Mouse (Mus musculus): Measurements from ENCODE around the gene Tm4sf5.
"Not testable (repeated sequence)": the region's sequence is repeated elsewhere in the genome, so short reads cannot be mapped to it uniquely, and the experiment has no call there.

The Tm4sf5 gene

DNA sequence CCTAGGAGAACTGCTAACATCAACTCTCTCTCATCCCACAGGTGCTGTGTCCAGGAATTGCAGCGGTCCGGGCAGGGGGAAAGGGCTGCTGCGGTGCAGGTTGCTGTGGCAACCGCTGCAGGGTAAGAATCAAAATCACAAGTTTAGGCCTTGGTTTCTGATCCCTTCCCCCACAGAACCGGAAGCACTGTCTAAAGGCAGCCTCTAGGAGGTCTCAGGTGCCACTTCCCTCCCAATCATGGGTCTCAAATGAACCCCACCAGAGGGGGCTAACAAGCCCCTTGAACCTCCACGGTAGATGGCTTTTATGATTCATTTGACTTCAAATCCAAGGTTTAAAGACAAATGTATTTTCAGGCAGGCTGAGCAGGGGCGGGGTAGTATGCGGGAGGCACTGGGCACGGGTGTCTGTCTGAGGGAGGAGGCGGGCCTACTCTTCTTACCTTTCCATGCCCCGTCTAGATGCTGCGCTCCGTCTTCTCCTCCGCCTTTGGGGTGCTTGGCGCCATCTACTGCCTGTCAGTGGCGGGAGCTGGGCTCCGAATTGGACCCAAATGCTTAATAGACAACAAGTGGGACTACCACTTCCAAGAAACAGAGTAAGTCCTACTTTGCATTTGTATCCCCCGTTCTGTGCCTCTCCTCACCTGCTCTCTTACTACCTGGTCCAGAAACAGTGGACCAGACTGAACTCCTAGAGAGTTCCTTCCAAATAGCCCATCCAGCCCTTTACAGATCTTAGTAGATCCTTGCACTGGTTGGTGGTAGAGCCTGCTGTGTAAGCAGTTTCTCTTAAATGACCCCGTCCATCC is 4.9 kb downstream of the Tm4sf5 start:
- no peak for DNase-seq (ENCODE audit: low read depth, low spot score)

DNA sequence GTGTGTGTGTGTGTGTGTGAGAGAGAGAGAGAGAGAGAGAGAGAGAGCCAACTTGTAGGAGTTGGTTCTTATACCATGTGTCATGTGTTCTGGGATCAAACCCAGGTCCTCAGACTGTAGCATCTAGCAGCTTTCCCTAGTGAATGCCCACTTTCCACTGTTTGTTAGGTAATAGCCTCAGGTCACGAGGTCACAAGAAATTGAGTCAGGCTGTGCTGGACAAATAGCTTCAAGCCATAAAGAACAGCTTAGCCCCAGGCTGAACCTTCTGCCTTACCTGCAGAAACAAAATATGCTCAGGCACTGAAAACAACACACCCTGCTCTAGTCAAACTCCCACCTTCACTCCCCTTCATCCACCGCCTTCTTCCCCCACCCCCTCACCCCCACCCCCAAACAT is 6.2 kb downstream of the Tm4sf5 start:
- DNase-seq (ENCODE audit: low read depth, low spot score): no peak

DNA sequence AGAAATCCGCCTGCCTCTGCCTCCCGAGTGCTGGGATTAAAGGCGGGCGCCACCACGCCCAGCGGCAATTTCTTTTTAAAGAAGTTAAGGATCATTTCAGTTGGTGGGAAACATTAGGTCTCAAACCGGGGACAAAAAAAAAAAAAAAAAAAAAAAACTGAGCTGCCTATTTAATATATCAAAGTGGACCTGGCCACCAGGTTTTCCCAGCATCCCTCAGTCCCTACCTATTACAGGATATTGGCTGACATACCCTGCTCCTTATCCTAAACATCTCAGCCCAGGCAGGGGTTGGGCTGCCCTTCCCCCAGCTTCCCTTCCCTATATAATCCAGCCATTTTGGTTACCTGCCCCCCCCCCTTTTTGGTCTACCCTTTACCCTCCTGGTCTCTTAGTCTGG is 6.8 kb downstream of the Tm4sf5 start:
- no peak for DNase-seq (ENCODE audit: low read depth, low spot score)

DNA sequence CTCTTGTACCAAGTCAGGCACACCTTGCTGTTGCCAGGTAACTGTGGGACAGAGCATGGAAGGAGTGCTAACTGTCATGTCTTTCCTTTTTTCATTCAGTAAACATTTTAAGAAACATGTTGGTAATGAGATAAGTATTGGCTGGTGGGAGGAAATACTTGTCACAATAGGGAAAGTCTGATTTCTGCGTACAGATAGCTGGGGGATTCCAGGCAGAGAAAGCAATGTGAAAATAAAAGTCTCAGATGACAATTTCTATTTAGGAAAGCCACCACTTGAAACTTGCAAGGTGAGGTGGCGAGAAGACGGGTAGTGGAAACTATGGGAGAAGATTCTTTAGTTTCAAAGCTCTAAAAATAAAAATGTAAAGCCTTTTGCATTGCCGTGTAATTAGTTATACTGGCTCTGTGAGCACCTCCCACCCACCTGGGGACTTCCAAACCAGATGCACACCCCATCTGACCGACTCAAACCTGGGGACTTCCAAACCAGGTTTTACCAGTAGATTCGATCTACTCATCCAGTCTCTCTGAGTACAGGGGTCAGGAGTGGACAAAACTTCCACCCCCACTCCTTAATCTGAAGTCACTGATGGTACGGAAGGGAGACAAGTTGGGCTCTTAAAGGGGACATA is 7.8 kb downstream of the Tm4sf5 start:
- no peak for DNase-seq (ENCODE audit: low read depth, low spot score)

DNA sequence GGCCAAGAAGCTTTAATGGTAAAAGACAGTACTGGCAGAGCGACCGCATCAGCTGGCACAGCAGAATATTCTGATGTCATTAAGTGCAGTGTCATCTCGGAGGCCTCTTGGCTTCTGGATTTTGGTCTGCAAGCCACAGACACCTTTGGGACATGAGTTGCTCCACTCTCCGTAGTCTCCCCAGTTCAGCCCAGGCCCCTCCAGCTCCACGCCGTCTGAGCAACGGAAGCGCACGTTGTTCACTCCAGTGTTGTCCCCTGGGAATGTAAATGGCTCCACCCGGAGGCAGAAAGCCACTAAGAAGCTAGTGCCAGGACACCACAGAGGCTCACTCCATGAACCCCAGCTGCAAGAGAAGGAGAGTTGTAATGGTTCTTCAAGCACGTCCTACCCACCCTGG is 8.5 kb downstream of the Tm4sf5 start:
- no peak for DNase-seq (ENCODE audit: low read depth, low spot score)

DNA sequence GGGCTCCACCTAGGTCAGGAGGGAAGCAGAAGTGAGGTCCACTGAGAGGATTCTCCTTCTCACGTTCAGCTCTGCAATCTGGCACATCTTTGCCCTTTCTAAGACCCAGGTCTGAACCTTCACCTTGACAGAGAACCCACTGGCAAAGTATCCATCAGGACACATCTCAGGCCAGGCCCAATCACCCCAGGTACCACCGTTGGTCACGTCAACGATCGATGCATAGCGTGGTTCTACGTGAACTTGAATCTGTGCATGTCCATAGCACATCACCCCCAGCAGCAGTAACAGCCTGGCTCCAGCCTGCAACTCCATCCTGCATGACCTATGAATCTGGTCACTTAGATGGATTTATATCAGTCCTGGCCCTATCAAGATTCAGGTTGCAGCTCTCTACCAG is 9.2 kb downstream of the Tm4sf5 start, which contains the start of gene Vmo1:
Gene Vmo1, minus strand, starts transcription at position 329 of the 400 bp plus-strand sequence.
- no peak for DNase-seq (ENCODE audit: low read depth, low spot score)

DNA sequence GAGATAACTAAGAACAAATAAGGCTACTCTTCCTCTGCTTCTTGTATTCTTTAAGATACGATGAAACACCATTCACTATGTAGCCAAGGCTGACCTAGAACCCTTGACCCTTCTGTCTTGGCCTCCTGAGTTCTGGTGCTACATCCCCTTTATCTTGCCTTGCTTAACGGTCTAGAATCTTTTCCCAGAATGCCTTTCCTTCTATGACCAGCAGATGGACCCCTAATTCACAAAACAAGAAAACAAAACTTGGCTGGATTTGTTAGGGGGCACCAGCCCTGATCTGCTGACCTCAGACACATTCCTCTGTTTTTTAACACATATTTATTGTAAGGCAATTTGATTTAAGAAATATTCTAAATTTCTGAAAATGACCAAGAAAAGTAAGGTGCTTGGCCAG is 11.3 kb downstream of the Tm4sf5 start:
- peak; percentile 22 for DNase-seq (ENCODE audit: low read depth, low spot score)

DNA sequence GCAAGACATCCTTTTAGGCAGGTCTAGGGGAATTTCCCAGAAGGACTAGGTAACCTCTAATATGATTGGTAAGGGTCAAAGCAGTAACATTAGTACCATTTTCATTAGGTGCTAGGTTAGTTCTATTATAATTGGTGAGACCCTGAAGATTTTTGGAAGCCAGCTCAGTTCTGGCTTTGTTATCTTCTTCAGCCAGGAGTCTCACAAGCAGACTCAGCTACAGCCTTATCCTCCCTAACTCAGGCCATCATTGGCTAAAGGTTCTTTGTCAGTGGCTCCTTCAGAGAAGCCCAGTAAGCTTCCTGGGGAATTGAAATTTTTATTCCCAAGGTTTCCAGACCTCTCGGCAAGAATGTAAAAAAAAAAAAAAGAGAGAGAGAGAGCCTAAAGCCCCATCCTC is 13.4 kb downstream of the Tm4sf5 start:
- no peak for DNase-seq (ENCODE audit: low read depth, low spot score)

DNA sequence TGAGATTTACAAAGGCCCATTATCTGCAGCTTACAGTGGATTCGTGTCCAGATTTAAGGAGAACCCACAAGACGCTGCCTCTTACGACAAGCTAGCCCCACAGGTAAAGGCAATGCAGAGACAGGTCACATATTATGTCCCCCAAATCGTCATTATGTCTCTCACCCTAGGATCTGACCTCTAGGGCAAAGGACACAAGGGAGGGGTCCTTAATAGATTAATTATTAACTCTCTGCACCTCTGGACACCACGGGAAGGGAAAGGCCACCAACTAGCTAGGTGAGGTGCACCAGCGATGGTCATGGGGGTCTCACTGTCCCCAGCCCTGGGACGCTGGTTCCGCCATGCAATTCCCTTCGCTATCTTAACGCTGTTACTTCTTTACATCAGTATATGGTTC is 13.9 kb downstream of the Tm4sf5 start, which contains the start of gene Gltpd2:
Gene Gltpd2, plus strand, starts transcription at position 274 of the 400 bp plus-strand sequence.
- no peak for DNase-seq (ENCODE audit: low read depth, low spot score)

DNA sequence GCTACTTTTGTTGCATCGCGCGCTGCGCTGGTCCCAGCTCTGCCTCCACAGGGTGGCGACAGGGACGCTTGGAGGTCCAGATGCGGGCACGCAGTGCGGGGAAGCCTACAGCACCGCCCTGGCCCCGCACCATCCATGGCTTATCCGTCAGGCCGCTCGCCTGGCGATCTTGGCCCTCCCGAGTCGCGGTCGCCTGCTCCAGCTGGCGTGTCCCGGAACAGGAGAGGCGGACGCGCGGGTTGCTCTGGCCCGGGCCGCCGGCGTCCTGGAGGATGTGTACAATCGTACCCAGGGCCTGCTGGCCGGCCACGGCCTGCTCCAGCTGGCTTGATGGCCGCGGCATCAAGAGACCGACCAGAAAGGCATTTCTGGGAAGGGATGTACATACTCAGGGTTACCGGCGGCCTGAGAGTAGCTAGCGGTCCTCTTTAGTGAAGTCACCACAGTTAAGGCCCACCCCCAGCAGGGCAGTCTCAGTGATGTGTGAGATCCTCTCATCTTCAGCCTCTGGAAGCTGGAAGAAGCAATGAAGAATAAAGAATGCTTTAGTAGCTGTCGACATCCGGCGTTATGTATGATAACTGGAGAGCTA is 15.2 kb downstream of the Tm4sf5 start:
- no peak for DNase-seq (ENCODE audit: low read depth, low spot score)

DNA sequence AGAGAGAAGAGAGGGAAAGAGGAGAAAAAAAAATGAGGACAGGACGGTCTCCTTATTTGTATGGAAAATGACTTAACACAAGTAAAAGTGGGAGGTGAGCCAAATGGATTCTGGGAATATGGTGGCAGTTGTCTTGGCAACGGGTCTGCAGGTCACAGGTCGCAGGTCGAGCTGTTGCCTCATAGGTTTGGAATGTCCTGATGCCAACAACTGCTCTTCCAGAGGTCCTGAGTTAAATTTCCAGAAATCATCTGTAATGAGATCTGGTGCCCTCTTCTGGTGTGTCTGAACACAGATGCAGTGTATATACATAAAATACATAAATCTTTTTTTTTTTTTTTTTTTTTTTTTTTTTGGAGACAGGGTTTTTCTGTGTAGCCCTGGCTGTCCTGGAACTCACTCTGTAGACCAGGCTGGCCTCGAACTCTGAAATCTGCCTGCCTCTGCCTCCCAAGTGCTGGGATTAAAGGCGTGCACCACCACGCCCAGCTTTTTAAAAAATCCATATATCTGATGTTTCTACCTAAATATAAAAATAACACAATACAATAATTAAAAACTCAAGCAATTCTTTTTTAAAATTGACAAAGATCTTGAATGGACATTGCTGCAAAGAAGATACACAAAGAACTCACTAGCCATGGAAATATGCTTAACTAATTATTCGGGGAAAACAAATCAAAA is 18.4 kb downstream of the Tm4sf5 start:
- not testable (repeated sequence) for DNase-seq (ENCODE audit: low read depth, low spot score)

DNA sequence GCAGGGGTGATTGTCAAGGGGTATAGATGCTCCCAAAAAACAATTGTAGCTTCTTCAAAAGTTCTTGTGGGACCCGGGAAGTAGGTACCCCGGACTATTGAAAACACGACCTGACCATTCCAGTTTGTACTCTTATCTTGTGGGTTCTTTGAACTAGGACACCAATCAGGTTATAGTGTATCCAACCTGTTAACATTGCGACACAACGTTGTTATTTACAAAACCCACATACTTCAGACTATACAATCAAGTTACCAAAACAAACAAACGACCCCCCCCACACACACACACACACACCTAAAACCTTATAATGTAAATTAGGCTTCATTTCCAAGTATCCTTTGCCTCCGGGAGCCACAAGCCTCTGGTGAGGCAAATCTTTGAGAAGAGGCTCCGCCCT is 19.7 kb downstream of the Tm4sf5 start:
- DNase-seq (ENCODE audit: low read depth, low spot score): no peak

DNA sequence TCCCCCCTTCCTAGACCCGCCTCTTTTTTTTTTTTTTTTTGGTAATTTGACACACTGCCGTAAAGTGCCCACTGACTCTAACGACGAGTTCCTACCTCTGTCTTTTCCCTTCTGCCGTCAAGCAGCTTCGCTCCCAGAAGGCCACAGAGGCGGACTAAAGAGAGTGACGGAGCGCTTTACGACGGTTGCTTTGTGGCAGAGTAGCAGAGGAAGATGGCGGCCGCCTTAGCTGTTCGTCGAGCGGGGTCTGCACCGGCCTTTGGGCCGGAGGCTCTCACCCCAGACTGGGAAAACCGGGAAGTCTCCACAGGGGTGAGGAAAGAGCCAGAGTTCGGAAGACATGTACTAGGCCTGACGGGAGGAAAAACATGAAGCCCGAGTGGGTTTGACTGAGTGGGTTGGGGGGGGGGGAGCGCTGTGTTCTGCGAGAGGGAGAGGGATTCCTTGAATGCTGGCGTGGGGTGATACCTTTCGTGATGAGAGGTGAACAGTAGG is 20.2 kb downstream of the Tm4sf5 start, which contains the start of gene Psmb6:
Gene Psmb6, plus strand, starts transcription at position 184 of the 495 bp plus-strand sequence.
- peak; percentile 94 for DNase-seq (ENCODE audit: low read depth, low spot score)

DNA sequence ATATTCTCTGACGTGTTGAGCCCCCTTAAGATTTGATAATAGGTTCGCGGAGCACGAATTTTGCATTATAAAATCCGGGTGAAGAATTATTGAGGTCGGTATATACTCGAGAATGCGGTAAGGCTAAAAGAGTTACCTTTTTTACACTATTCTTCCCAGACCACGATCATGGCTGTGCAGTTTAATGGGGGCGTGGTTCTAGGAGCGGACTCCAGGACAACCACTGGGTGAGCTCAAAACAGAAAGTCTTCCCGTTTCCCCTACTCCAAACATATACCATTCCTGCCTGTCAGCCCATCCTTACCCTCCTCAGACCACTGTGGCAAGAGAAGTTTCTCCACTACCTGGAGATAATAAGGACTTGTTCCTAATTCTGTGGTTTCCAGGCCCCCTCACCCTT is 20.7 kb downstream of the Tm4sf5 start:
- no peak for DNase-seq (ENCODE audit: low read depth, low spot score)

DNA sequence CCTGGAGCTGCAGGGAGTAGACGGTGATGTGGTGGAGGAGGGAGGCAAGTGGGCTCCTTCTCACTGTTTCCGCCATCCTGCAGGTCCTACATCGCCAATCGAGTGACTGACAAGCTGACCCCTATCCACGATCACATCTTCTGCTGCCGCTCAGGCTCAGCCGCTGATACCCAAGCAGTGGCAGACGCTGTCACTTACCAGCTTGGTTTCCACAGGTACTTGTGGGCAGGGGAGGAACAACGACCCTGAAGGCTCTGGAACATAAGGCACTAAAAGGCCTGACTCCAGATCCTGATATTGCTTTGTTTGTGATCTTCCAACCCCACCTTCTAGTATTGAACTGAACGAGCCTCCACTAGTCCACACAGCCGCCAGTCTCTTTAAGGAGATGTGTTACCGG is 21.2 kb downstream of the Tm4sf5 start:
- DNase-seq (ENCODE audit: low read depth, low spot score): no peak

DNA sequence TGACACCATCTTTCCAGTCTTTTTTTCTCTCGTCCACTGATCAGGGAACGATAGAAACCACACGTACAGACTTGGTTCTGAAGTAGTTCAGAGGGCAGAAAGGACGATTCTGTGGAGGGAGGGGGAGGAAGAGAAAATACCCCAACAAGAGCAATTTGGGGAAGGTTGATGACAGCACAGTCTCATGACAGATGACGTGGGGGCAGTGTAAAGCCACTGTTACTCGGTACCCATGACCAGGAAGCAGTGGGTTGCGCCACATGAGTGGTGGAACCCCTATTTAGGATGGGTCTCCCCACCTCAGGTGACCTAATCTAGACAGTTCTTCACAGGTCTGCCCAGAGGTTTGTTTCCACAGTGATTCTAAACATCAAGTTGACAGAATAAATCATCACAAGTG is 23.6 kb downstream of the Tm4sf5 start:
- DNase-seq (ENCODE audit: low read depth, low spot score): no peak

DNA sequence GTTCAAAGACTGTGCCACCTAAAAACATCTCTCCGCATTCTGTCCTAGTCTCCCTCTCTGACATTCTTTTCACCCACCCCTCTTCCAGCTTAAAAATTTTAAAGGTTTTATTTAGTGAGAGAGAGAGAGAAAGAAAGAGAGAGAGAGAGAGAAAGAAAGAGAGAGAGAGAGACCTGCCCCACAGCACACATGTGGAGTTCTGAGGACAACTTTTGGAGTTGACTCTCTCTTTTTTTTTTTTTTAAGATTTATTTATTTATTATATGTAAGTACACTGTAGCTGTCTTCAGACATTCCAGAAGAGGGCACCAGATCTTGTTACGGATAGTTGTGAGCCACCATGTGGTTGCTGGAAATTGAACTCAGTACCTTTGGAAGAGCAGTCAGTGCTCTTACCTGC is 26.0 kb downstream of the Tm4sf5 start:
- DNase-seq (ENCODE audit: low read depth, low spot score): not testable (repeated sequence)

DNA sequence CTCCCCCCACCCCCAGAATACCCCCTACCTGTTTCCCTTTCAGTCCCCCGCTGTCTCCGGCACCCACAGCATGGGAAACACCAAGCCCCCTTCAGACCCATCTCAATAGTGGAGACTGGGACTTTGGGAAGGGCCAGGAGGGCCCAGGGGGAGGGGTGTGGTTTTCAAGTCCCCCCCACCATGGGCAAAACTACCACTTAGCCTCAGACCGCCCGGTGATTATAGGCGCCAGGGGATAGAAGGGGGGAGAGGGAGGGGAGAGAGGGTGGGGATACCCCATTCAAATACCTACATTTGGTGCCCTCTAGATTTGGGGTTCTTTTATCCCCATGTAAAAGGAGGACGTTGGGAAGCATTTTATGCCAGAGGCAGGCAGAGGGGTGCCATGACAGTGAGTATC is 27.8 kb downstream of the Tm4sf5 start, which contains the start of gene Gm40193:
Gene Gm40193, minus strand, starts transcription at position 101 of the 400 bp plus-strand sequence.
- no peak for DNase-seq (ENCODE audit: low read depth, low spot score)

DNA sequence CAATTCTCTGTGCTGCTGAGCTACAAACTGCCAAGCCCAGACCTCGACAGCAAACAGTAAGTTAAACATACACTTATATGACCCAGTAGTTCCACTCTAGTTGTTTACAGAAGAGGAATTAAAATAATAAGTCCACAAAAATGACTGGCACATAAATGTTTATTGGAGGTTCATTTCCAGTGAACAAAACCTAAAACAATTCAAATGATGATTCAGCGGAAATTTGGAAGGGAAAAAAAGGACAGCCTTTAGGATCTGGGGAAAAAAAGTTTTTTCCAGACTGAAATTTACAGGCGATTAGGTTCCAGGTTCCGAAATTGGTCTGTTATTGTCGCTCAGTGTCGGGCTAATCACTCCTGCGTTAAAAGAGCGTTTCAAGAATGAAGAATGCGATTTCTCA is 34.4 kb downstream of the Tm4sf5 start:
- no peak for DNase-seq (ENCODE audit: low read depth, low spot score)

DNA sequence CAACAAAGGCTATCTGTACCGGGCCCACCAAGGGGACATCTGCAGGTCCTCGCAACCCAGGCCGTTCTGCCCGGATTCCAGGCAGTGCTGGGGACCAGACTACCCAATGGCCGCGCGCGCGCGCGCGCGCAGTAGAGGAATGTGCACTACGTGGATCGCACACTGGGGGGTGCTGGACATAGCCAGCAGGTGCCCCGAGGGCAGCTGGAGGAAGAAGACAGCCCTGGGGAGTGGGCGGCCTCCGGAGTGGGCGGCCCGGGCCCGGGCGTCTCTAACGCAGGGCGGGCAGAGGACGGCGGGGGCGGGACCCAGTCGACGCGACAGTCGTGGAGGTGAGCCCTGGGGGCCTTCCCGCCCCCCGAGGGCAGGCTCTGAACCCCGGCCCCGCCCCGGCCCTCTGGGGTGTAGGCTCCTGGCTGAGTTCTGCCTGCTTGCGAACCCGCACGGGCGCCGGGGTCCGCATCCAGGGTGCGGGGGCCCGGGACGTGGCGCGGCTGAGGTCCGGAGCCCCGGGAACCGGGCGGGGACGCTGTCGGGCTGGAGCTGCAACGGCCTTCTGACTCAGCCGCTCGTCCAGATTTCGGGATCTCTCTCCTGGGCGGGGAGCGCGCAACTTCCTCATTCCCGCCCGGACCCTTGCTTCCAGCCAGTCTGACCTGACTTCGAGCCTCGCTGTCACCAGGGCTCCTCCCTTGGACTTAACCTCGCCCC is 35.0 kb downstream of the Tm4sf5 start, which contains the start of gene Pld2:
Gene Pld2, plus strand, starts transcription at position 188 of the 711 bp plus-strand sequence.
- DNase-seq (ENCODE audit: low read depth, low spot score): no peak

DNA sequence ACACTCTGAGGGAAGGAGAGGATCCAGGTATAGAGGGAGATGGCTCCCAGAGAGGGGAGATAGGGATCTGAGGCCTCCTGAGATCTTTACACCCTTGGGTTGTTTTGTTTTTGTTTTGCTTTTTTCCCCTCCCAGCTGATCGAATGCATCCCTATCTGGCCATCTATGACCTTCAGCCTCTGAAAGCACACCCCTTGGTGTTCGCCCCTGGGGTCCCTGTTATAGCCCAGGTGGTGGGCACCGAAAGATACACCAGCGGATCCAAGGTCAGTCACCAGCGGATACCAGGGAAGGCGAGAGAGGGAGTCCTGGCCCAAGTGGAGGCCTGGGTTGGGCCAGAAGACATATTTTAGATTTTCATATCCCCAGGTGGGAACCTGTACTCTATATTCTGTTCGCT is 35.9 kb downstream of the Tm4sf5 start:
- DNase-seq (ENCODE audit: low read depth, low spot score): no peak

Data from c-Kit-negative CD71-positive TER-119-positive erythroid progenitor cells, embryonic 14.5 days (primary cell).